Mouse (Mus musculus) R1 (cell line): ENCODE data around the gene Actl6b.
"Not testable (repeated sequence)": the region's sequence is repeated elsewhere in the genome, so short reads cannot be mapped to it uniquely, and the experiment has no call there.

Source experiments
- DNase-seq: peaks from one replicate; pipeline ENCODE4 v3.0.0-alpha.2; 2018; ENCODE audit warnings: low read depth, low spot score

Gene Actl6b

DNA sequence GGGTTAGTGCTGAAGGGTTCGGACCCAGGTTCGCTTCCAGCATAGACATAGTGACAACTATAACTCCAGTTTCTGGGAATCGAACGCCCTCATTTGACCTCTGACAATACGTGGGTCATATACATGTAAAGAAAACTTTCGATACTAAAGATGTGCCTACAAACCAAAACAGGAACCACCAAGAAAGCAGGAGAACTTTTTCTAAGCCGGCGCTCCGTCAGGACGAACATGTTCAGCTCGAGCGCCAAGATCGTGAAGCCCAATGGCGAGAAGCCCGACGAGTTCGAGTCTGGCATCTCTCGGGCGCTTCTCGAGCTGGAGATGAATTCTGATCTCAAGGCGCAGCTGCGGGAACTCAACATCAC lies 48.0 kb downstream of the Actl6b start:
- DNase-seq, result peak; percentile 73

DNA sequence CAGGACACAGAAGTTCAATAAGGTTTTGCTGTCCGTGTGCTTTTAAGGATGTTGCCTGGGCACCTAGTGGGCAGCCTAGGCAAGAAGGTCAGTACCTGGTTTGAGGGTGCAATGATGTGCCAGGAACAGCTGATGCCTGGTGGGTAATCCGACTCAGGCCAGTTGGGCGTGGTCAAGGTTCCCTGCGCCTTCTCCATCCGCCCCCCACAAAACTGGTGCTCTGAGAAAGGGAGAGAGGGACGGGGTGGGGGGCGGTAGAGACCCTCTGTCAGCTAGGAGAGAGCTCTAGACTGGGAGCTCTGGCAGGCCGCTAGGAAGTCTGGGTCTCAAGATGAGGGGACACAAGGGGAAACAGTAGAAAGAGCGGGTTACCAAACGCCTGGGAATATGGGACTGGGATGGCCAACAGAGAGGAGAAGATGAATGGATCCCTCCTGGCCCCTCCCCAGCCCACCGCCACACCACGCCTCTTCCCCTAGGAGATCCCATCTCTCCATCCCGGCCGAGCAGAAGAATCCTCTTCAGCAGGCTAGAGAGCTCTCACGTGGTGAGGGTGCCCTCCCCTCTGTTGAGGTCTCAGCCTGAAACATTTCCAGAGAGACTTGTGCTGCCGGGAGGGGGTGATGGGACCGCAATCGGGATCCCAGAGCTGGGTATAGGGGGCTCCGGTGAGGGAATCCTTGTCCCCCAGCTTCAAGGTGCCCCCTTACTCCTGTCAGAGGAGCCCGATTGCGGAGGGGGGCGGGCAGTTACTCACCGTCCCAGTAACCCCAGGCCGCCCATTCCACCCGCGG lies 54.7 kb downstream of the Actl6b start:
- peak; percentile 89 for DNase-seq

DNA sequence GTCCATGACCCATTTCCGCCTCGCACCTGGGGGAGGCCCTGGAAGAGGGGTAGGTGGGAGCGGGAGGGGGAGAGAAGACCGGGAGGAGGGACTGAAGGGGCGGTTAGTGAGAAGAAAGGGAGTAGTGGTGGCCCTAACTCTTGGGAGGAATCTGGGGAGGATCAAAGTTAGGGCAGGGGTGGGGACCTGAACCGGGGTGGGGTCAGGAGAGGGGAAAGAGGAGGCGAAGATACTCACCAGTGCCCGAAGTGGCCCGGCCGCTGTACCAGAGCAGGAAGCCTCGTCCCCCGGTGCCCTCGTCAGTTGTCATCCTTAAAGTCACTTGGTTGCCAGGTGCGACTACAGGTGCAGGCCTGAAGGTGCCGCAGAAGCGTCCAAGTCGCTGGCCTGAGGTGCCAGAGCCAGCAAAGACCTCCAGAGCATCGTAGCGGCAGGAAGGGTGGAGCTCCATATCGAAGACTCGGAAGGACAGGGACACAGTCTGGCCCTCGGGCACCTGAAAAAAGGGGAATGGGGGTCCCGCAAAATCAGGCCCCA lies 55.4 kb downstream of the Actl6b start:
- peak; percentile 66 for DNase-seq

DNA sequence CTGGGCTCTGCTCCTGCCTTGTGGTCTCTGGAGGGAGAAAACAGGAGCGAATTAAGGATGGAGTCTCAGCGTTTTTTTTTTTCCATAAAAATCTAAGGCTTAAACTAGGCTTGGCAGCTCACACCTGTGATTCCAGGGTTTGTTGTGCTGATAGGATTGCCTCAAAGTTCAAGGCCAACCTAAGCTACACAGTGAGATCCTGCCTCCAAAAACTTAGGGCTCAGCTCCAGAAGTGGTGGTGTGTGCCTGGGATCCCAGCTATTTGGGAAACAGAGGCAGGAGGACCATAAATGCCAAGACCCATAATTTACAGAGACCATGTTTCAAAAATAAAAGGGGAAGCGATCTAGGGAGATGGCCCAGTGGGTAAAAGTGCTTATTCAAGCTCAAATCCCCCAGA lies 56.0 kb downstream of the Actl6b start:
- DNase-seq, result no peak

DNA sequence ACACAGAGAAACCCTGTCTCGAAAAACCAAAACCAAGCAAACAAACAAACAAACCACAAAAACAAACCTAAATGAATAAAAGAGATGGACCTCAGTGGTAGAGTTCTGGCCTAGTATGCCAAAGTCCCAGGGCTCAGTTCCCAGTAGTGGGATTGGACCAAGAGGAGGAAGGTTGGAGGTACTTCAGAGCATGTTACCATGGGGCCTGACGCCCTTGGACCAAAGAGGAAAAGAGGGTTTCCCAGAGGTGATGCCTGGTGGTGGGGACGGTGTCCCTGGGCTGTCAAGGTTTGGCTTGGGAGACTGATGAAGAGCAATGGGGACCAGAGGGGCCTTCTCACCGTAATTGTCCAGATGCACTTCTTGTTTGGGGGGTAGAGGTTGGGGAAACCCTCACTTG lies 56.7 kb downstream of the Actl6b start:
- no peak for DNase-seq

DNA sequence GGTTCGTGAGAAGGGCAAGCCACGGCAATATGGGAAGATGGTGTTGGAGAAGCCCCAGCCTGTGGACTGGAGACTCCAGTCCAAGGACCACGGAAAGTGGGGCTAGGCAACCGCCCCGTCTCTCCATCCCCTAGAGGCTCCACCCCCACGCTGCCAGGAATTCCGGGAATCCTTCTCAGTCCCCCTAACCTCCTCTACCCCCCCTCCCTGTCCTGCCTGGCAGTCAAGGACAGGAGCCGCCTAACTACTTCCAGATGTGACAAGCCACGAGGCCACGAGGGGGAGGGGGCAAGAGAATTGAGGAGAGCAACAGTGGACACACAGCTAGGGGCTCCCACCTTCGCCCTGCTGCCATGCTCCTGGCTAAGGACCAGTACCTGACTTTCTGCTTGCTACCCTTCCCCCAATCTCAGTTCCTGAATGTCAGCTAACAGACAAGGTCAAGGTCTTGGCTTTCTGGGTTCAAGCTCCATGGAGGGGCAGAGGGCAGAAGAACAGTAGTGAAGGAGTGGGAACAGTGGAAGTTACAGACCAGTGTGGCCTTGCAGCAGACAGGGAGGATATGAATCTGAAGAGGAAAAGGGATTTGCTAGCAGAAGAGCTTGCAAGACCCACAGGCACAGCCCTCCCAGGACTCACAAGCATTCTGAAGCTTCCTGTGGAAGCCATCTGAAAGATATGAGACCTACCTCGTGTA lies 57.4 kb downstream of the Actl6b start:
- DNase-seq, result peak; percentile 95

DNA sequence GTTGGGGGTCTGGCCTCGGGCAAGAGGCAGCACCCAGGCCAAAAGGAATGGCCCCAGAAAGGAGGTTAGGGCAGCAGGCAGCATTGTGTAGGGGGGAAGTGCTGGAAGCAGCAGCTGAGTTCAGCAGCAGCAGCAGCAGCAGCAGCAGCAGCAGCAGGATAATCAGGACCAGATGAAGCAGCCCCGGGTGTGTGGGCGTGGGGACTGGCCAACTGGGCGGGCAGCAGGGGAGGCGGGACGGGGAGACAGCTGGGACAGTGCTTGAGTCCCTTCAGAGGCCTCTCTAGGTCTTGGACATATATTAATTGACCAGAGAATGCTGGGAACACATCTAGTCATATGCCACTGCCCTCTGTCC lies 57.9 kb downstream of the Actl6b start:
- DNase-seq, result no peak

DNA sequence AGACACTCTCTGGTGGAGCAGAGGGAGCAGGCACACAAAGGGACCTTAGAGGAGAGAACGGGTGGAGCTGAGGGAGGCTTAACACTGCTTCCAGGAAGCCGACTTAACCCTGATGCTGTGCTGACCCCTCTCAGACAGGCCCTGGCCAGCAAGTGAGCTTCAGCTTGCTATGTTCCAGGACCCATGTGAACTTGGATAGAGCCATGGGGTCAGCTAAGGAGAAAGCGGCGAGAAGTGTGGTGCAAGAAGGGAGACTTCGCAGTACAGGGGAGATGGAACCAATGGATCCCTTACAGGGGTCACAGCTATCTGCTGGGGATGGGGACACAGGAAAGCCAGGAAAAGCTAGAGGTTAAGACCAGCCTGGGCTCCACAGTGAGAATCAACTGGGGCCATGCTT lies 59.8 kb downstream of the Actl6b start:
- no peak for DNase-seq

DNA sequence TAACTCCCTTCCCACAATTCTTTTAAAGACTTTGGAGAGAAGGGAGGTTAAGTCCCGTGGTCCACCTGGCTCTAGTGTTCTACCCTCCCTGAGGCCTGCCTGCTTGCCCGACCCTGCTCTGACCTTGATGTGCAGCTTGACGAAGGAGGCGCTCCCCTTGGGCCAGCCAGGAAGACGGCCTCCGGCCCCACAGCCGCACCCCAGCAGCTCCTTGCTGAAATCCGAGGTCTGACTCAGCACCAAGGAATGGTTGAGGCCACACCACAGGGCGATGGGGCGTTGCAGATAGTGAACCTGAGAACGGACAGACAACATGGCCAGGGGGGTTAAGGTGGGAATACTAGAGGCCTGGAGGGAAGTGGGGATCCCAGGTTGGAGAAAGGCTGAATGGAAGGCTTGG lies 60.2 kb downstream of the Actl6b start, which contains the start of gene Pcolce:
Gene Pcolce, minus strand, starts transcription at position 235 of the 400 bp plus-strand sequence.
- peak; percentile 84 for DNase-seq

DNA sequence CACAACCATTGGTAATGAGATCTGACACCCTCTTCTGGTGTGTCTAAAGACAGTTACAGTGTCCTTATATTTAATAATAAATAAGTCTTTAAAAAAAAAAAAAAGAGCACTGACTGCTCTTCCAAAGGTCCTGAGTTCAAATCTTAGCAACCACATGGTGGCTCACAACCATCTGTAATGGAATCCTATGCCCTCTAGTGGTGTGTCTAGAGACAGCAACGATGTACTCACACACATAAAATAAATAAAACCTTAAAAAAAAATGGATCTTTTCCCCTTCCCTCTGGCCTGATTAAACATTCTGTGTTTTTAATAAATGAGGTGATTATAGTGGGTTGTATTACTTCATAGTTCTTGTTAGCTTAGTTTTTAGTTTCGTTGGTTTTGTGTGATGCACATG lies 61.6 kb downstream of the Actl6b start:
- DNase-seq, result not testable (repeated sequence)

DNA sequence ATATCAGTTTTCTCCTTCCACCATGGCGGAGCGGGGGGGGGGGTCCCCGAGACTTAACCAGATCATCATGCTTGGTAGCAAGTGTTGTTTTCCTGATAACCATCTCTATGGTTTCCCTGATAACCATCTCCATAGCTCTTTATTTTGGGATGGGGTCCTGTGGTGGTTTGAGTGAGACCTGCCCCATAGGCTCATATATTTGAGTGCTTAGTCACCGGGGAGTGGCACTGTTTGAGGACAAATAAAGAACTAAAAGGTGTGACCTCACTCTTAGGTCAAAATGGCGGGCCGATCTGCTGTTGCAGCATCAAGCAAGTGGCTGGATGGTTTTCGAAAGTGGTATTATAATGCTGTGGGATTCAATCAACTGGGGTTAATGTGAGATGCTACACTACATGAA lies 62.0 kb downstream of the Actl6b start:
- peak; percentile 78 for DNase-seq
